Mouse (Mus musculus) lung, postnatal 10 days (tissue): Measurements from ENCODE around the gene Ttll8.
A peak's percentile ranks its signal among the peaks of the same experiment; 100 is the strongest.

Experiments used
- DNase-seq: peaks from one replicate; pipeline ENCODE4 v3.0.0; 2021

Ttll8 gene

DNA sequence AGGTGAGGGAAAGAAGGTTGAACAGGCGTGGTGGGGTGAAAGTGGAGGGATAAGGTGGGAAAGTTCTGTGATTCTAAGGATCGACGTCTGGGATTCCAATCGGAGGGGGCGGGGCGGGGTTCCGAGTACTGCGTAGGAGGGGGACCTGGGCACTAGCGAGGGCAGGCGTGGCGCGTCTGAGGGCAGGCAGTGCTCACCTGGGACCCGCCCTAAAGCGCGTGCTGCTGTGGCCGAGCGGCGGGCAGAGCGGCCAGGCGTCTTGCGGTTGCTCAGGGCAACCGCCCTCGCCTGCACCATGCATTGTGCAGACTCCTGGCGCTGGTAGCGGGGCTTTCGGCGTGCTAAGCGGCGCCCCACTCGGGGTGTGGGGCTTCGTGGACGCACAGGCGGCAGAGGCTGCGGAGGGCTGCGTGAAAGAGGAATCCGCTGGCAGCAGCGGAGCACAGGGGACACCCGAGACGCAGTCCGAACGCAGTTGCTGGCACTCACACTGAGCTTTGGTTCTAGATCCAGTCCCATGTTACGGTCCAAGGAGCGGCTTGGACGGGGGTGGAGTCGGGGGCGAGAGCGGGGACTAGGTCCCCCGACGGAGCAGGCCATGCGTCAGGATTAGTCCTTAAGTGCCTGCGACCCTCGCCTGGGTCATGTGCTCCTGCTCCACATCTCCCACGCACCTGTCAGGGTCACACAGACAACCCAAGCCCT lies at the start of gene Ttll8:
Gene Ttll8, minus strand, starts transcription at position 51 of the 705 bp plus-strand sequence.
- peak; percentile 36 for DNase-seq

GRCm38 (mm10) chr15:89001245-89001644 lies 47.0 kb upstream of the Ttll8 start:
- DNase-seq, result no peak

GRCm38 (mm10) chr15:89000367-89000766 lies 46.1 kb upstream of the Ttll8 start:
- DNase-seq, result no peak

DNA sequence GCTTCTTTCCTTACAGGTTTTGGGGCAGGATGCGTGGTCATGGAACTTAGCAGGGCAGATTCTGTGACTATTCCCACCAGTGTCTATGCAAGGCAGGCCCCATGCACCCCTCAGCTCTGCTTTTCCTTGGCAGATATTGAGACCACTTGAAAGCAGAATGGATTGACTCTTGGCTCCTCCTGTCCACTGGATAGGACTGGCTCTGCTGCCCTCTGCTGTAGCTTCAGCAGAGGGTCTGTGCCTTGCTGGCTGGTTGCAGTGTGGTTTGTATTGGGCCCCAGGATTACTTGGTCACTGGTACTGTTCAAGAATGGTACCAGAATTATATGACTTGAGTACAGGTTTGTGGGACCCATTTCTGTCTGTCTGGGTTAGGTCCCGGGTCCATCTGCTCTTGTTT lies 44.9 kb upstream of the Ttll8 start:
- DNase-seq, result peak; percentile 44

GRCm38 (mm10) chr15:88998636-88999035 lies 44.4 kb upstream of the Ttll8 start:
- DNase-seq, result no peak

- DNase-seq, result peak; percentile 33
Measured at GRCm38 (mm10) chr15:88989236-88989635, 35.0 kb upstream of the Ttll8 start.

DNA sequence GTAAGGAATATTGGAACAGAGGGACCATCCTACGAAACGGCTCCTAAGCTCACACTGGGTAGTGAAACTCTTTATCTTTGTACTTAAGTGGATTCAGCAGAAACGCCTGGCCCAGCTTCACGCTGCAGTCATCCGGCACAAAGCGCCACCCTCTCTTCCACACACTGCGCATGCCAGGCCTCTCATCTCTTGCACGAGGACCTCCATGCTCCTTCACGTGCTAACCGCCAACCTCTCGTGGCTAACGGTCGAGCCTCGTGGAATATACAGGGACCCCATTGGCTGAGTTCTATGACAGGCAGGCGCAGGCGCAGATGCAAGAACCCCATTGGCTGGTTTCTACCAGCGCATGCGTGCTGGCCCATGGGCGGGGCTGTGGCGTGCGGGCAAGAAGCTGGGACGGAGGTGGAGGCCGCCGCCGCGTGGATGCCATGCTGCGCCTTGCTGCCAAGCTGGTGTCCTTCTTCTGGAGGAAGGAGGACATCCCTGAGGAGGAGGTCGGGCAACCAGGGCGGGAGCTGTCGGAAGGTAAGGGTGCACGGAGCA lies 28.4 kb upstream of the Ttll8 start, which contains the start of gene Mov10l1:
Gene Mov10l1, plus strand, starts transcription at position 376 of the 546 bp plus-strand sequence.
- DNase-seq, result no peak

GRCm38 (mm10) chr15:88979138-88979446 lies 24.9 kb upstream of the Ttll8 start:
- no peak for DNase-seq

DNA sequence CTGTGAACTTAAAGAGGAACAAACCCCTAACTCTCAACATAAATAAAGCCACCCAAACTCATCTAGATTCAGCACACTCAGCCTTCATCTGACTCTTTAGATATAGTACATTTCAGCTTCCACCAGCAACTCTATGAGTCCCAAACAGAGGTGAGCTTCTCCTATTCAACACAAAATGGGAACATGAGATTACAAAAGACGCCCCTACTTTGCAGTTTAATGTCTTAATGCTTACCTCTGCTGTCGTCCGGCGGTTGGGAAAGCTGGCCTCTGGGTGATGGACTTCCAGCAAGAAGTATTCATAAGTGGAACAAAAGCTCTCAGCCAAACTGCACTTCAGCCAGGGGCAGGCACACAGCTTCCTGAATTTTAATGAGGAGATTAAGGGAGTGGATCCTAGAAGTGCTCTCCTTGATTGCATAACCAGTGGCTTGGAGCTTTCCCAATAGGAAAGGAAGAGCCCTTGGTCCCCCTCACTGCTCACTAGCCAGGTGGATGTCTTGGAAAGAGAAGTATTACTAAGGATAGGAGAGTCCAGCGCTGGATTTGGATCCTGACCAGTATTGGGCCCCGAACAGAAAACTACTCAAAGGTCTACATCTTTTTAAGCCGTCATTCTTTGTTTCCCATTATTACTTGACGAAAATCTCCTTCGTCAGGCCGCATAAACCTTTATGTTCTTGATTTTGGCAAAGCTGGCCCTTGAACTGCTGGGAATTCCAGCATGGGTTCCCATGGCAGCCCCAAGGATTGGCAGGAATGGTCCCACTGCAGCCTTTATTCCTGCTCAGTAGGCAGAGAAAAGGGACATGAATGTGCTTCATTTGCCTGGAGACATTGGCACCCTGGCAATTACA lies 24.3 kb upstream of the Ttll8 start, which contains the start of gene Mlc1:
Gene Mlc1, minus strand, starts transcription at position 727 of the 857 bp plus-strand sequence.
- DNase-seq, result peak; percentile 61

DNA sequence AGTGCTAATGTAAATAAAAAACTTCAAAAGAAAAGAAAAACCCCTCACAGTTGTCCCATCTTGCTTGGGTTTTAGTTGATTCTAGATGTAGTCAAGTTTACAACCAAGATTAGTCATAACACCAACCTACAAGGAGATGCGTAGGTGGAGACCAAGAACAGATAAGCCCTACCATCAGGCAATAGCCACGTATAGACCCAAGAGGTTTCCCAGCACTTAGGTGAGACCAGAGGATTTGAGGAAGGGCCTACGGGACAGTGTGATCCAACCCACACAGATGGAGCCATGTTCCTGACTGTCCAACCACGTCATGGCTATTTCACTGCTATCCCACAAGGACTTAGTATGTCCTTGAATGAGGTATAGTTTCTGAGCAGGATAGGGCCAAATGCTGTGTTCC lies 18.1 kb upstream of the Ttll8 start:
- DNase-seq, result no peak

- no peak for DNase-seq
Measured at GRCm38 (mm10) chr15:88964070-88964578, 9.9 kb upstream of the Ttll8 start.

DNA sequence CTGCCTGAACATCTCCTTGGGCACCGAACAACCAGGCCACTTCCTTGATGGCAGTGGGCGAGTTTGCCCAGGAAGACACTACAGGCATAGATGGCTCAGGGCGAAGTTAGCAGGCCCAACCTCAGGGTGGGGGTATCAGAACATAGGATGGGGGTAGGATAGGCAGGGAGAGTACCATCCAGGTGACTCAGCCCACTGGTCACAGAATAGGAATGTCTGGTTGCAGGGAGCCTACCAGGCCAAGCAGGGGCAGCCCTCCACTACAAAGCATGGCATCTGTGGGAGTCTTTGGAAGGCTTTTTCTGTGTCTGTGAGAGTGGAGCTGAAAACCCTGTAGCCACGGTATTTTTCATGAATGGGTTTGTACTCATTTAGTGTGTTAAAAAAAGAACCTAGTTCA lies 3.3 kb upstream of the Ttll8 start:
- DNase-seq, result no peak

DNA sequence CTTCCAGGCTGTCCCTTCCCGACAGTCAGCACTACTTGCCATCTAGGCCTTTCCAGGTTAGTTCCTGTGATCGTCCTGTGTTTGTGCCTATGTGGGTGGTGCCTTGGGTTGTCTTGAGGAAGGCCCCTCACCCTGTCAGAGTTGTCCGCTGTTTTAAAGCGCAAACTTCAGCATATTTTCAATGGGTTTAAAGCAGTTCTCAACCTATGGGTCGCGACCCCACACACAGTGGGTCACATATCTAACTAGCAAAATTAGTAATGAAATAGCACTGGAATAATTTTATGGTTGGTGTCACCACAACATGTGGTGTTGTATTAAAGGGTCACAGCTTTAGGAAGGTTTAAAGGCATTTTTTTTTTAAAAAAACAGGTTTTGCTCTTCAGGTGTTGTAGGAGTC lies 1.1 kb upstream of the Ttll8 start:
- DNase-seq, result no peak

DNA sequence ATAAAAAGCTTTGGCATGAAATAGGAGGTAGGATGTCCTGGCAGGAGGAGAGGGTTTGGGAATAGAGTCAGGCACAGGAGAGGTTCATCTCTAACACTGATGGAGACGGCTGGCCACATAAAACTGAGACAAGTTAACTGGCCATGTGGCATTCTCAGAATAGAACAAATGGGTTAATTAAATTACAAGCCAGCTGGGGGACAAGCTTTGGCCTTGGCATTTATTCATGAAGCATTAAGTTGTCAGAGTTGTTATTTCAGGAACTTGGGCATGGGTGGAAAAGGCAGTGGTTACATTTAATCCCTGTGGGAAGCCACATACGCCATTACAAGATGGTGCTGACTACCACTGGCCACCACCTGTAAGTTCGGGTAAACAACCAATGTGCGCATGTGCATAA lies 3.0 kb downstream of the Ttll8 start:
- no peak for DNase-seq

- peak; percentile 11 for DNase-seq
Measured at GRCm38 (mm10) chr15:88946851-88947250, 7.4 kb downstream of the Ttll8 start.

GRCm38 (mm10) chr15:88943896-88944551 lies 10.2 kb downstream of the Ttll8 start:
- DNase-seq, result peak; percentile 43

GRCm38 (mm10) chr15:88942783-88943182 lies 11.4 kb downstream of the Ttll8 start:
- no peak for DNase-seq

DNA sequence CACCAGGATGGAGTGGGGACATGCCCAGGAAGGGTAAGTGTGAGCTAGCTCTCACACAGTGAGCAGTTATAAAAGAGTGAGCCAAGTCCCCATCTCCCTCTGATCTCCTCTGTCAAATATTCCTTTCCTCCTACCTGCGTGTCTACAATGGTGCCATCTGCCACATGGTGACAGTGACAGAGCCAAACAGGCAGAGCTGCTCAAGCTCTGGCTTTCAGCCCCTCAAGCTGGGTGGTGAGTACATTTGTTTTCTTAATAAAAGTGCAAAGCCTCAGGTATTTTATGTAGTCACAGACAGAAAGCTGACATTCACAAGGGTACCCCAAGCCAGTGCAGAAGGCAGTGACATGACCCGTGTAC lies 16.9 kb downstream of the Ttll8 start:
- no peak for DNase-seq

- peak; percentile 14 for DNase-seq
Measured at GRCm38 (mm10) chr15:88936619-88937290, 17.5 kb downstream of the Ttll8 start.

GRCm38 (mm10) chr15:88934141-88934540 lies 20.1 kb downstream of the Ttll8 start:
- DNase-seq, result peak; percentile 30

DNA sequence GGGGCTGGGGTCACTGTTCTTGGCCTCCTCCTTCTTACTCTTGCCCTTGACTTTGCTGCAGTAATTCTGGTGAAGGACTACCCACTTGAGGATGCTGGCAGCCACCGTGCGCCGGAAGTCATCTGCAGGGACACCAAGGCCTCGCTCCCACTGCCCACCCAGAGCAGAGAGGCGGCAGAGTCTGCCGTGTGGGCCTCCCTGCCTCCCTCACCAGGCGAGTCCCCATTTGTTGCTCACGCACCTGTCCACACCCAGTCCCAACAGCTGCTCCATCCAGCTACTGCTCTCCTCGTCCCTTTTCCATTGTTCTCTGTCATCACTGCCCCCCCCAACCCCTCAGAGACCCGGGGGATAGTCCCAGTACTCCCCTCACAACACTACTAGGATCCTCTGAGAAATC lies 21.6 kb downstream of the Ttll8 start:
- DNase-seq, result no peak

GRCm38 (mm10) chr15:88921992-88922310 lies 32.3 kb downstream of the Ttll8 start:
- peak; percentile 76 for DNase-seq
